Mouse (Mus musculus) frontal cortex, adult (tissue): ENCODE measurements at regions not wholly inside any gene's neighbourhood (a gene's known extent, or its start where the extent isn't known, plus 50 kb on each side); places are given as distances from the start of the nearest gene placed in this dataset.

Source experiments
- ATAC-seq: cut with Nextera tagmentation; 2 replicates; pipeline ENCODE4 v1.9.2; 2017; ENCODE audit warnings: mild to moderate bottlenecking, moderate library complexity, mixed read lengths; ENCODE audit not compliant: low TSS enrichment

GRCm38 (mm10) chrX:82741478-82741877, 207.2 kb upstream of the Dmd start:
- ATAC-seq = no peak

DNA sequence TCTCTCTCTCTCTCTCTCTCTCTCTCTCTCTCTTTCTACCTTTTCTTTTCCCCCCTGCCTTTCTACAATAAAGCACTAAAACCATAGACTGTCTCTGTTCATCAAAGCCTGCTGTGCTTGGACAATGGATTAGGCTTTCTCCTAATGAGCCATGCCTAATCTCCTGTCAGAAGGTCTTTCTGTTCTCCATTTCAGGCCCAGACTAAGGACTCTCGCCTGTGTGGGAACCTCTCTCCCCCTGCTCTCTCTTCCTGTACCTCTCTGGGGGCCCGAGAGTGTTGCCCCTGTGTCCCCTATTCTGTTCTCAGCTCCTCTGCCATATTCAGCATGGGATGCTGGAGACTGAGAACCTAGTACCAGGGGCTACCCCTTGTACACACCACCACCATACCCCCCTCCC, 184.5 kb upstream of the Dmd start:
- no peak for ATAC-seq

GRCm38 (mm10) chrX:82809171-82809570, 139.5 kb upstream of the Dmd start:
- no peak for ATAC-seq

GRCm38 (mm10) chrX:82814618-82815017, 134.1 kb upstream of the Dmd start:
- ATAC-seq = peak; percentile 88

DNA sequence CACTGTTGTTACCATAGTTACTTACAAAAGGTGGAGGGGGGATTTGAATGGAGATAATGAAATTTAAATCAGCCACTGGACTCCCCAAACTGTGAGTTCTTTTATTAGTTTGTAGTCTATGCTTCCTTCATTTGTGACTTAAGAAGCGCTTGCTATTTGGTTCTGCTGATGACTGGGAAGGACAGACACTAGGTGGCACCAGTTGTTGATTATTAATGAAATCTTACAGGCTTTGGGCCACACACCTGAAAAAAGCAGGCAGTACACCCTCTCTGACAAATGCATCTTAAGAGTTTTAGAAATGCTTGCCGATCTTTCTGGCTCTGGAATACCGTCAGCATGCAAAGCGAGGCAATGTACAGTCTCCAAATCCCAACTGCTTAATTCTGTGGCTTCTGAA, 131.6 kb upstream of the Dmd start:
- ATAC-seq = peak; percentile 66

DNA sequence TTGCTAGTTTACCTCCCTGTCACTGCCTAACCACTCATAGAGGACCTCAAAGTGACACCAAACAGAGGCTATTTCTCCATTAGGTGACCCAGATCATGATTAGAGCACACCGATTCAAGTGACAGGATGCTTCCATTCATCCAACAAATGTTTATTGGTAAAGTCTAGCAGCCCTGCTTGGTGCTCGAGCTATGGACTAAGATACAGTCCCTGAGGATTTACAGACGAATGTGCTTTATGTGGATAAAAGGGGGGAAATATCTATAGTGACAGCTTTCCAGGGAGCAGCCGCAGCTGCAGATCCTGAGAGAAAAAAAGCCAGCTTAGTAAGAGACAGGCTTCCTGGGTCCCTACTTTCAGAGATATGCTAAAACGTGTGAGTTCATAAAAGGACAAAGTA, 125.1 kb upstream of the Dmd start:
- no peak; the same call in 1 of the 2 replicates for ATAC-seq

DNA sequence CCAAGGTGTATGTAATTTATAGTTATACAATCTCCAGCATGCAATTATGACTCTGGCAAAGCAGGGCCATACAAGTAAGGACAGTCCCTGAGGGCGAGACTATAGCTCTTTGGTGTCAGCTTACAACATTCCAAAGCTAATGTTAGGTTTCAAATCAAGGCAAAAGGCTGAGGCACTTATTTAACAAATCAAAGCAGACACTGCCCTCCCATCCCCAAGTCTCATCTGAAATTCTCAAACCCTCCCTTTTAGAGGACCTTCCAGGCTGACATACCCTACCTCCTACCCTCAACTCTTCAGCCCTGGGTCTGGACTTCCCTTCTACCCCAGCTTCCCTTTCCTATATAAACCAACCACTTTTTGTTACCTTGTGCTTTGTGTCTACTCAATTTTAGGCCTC, 82.6 kb upstream of the Dmd start:
- no peak for ATAC-seq
